Mouse (Mus musculus) lung, embryonic 15.5 days (tissue): ENCODE data around the gene Gm49403. TPM values are rescaled to one million over a fixed set of nuclear protein-coding genes. Genes with fewer than 3 reads are reported as not detected.
A peak's percentile ranks its signal among the peaks of the same experiment; 100 is the strongest.
"Not testable (repeated sequence)": the region's sequence is repeated elsewhere in the genome, so short reads cannot be mapped to it uniquely, and the experiment has no call there.

Source experiments
- ATAC-seq: fragments of 200-750 bp; cut with Nextera tagmentation; 2 replicates; pipeline ENCODE4 v1.8.0; 2017; ENCODE audit warnings: moderate number of reproducible peaks, borderline replicate concordance; ENCODE audit not compliant: low FRiP score, low TSS enrichment; ENCODE audit errors: extremely low read depth
- H3K27ac ChIP-seq: fragments of 300-500 bp; sonication (generic); 2 replicates; pipeline ENCODE4 v1.5.1; 2015; ENCODE audit warnings: moderate library complexity, mild to moderate bottlenecking, inconsistent platforms
- H3K27me3 ChIP-seq: fragments of 300-500 bp; sonication (generic); 2 replicates; pipeline ENCODE4 v1.6.1; 2015; ENCODE audit warnings: inconsistent platforms
- H3K36me3 ChIP-seq: fragments of 300-500 bp; sonication (generic); 2 replicates; pipeline ENCODE4 v1.6.1; 2015; ENCODE audit warnings: inconsistent platforms
- H3K4me1 ChIP-seq: fragments of 300-500 bp; sonication (generic); 2 replicates; pipeline ENCODE4 v1.6.1; 2015; ENCODE audit warnings: inconsistent platforms
- H3K4me2 ChIP-seq: fragments of 300-500 bp; sonication (generic); 2 replicates; pipeline ENCODE4 v1.6.1; 2015; ENCODE audit warnings: inconsistent platforms, mild to moderate bottlenecking, moderate library complexity
- H3K4me3 ChIP-seq: fragments of 300-500 bp; sonication (generic); 2 replicates; pipeline ENCODE4 v1.5.1; 2015; ENCODE audit warnings: mild to moderate bottlenecking, inconsistent platforms
- H3K9ac ChIP-seq: fragments of 300-500 bp; sonication (generic); 2 replicates; pipeline ENCODE4 v1.6.1; 2015; ENCODE audit warnings: inconsistent platforms
- H3K9me3 ChIP-seq: fragments of 300-500 bp; sonication (generic); 2 replicates; pipeline ENCODE4 v1.6.1; 2016; ENCODE audit warnings: inconsistent platforms
- WGBS: fragments of 180-500 bp; shearing (Covaris S2); methylation state at CpG from one replicate; pipeline ENCODE4 v1.1.7; 2015; 5-methylcytosine and 5-hydroxymethylcytosine counted together
- polyA plus RNA-seq: library from polyadenylated mRNA; unstranded; fragments of >200 nt; fragmentation: Nextera tagmentation; extraction: Ambion mirVana; gene quantifications from 2 replicates; pipeline ENCODE4 v1.2.1, GENCODE M21; 2015

Gene Gm49403
- polyA plus RNA-seq, 1 experiment from 2014 or later, result not detected

DNA sequence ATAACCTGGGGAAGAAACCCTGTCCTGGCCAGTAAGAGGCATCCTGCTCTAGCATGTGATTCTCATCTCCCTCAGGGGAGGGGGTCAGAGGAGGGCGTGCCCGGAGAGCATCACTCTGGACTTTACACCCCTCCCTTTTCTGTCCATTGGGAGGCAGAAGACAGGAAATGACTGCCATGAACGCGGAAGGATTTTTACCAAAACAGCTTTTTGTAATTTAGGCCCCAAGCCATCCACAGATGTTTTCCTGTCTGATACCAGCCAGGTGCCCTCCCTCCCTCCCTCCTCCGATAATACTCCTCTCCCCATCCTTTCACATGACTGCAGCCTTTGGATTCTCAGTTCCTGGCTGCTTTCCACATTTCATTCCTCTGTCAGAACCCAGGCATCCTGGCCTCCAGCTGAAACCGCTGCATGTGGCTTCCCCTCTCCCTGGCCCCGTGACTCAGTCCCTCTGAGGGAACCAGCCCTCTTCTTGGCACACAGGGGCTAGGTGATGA, 33.3 kb upstream of the Gm49403 start, which contains the start of gene Lrrn4cl:
Lrrn4cl (plus strand) TSS at position 367 of the 500 bp plus-strand sequence.
- peak; percentile 81 for ATAC-seq
- H3K9me3 ChIP-seq, result no peaks in the 10 kb centered on the region
- peaks cover 22% of the 10 kb centered on the region for H3K36me3 ChIP-seq
- no peak within 1 kb of the TSS; the same call in 1 of the 2 replicates for H3K27ac ChIP-seq
- 25% methylated on average over 7 of the region's 7 CpGs for WGBS
- no peak within 1 kb of the TSS for H3K9ac ChIP-seq
- H3K4me3 ChIP-seq, result no peak within 1 kb of the TSS
- peak within 1 kb of the TSS; percentile 28 for H3K4me2 ChIP-seq
- H3K4me1 ChIP-seq, result peaks cover 12% of the 10 kb centered on the region
- no peaks in the 10 kb centered on the region for H3K27me3 ChIP-seq

DNA sequence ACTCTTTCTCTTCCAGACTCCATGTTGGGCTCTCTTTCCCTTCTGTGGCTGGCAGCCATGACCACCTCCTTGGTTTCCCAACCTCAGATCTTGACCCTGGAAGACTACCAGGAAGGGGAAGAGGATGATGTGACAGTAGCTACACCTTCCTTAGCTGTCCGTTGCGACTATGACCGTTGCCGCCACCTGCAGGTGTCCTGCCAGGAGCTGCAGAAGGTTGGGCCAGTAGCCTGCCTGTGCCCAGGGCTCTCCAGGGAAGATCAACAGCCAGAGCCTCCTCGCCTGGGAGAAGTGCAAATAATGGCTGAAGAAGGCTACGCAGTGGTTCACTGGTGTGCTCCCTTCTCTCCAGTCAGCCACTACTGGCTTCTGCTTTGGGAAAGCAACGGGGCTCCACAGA, 32.1 kb upstream of the Gm49403 start:
- no peak for ATAC-seq
- 30% methylated on average over 7 of the region's 7 CpGs for WGBS
- H3K4me3 ChIP-seq, result no peak overlapping the region
- no peak overlapping the region for H3K9ac ChIP-seq
- H3K27ac ChIP-seq, result no peak overlapping the region
- no peak overlapping the region for H3K4me2 ChIP-seq
- peaks cover 12% of the 10 kb centered on the region for H3K36me3 ChIP-seq
- no peaks in the 10 kb centered on the region for H3K27me3 ChIP-seq
- no peaks in the 10 kb centered on the region for H3K9me3 ChIP-seq
- peaks cover 12% of the 10 kb centered on the region for H3K4me1 ChIP-seq

DNA sequence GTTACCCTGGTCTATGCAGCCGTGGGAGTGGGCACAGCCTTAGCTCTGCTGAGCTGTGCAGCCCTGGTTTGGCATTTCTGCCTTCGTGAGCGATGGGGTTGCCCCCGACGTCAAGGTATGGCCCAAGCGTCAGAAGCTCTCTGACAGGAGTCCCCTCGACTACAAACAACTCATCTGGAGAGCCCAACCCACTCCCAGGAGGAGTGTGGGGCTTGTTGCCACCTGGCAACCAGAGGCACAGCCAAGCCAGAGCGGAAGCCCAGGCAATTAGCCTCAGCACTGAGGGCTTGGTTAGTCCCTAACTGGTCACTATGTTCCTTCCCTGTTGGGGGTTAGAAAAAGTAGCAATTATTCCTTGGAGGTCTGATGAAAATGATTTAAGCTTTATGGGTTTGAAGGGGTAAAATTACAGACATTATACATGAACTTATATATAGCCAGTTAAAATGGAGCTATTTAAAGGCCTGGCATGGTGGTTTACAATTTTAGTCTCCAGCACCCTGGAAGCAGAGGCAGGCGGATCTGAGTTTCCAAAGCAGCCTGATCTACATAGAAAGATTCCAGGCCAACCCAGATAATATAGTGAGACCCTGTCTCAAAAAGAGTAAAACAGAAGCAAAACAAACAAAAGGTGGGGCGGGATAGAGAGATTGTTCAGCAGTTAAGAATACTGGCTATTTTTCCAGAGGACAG, 31.3 kb upstream of the Gm49403 start:
- peaks cover 12% of the 10 kb centered on the region for H3K4me1 ChIP-seq
- no peak for ATAC-seq
- no peak overlapping the region for H3K4me2 ChIP-seq
- 42% methylated on average over 10 of the region's 10 CpGs for WGBS
- H3K9ac ChIP-seq, result no peak overlapping the region
- no peaks in the 10 kb centered on the region for H3K9me3 ChIP-seq
- H3K27ac ChIP-seq, result no peak overlapping the region
- no peak overlapping the region for H3K4me3 ChIP-seq
- peaks cover 5% of the 10 kb centered on the region for H3K36me3 ChIP-seq
- H3K27me3 ChIP-seq, result no peaks in the 10 kb centered on the region

DNA sequence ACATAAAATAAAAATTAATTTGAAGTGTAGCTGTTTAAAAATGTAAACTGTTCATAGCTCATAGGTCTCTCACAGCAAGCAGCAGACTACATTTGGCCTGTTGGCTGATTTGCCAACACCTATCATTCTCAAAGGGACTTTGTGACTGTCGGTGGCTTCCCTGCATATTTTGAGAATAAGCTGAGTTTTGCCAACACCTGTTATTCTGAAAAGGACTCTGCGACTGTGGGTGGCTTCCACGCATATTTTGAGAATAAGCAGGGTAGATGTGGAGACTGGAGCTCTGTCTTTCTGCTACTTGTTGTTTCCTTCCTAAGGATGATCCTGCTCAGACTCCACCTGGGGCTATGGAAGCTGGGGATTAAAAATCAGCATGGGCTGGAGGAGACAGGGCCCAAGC, 30.6 kb upstream of the Gm49403 start:
- Histone ChIP-seq H3K27ac (no peak overlapping the region), H3K9ac (no peak overlapping the region), H3K9me3 (no peaks in the 10 kb centered on the region), H3K4me1 (peaks cover 12% of the 10 kb centered on the region), H3K36me3 (0 out of 2 replicates have a peak, but pooled peaks cover 4% of the 10 kb centered on the region), H3K27me3 (no peaks in the 10 kb centered on the region), H3K4me3 (no peak overlapping the region), H3K4me2 (no peak overlapping the region)
- ATAC-seq, result no peak
- 83% methylated on average over 3 of the region's 3 CpGs for WGBS

DNA sequence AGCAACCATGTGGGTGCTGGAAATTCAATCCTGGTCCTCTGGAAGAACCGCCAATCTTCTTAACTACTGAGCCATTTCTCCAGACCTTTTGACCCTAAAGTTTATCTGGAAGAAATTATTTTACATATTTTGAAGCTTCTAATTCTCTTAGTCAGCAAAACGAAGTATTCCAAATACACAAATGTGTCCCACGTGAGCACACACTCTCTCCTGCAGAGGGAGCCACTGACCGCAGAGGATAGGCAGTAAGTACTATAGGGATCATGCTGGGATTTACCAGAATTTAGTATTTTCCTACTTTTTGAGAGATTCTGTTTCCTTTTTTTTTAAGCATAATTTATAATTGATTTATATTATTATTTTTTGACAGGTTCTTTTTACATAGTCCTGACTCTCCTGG, 26.0 kb upstream of the Gm49403 start:
- H3K4me3 ChIP-seq, result no peak overlapping the region
- 34% methylated on average over 4 of the region's 4 CpGs for WGBS
- no peak overlapping the region for H3K4me2 ChIP-seq
- no peak for ATAC-seq
- no peaks in the 10 kb centered on the region for H3K27me3 ChIP-seq
- H3K4me1 ChIP-seq, result no peaks in the 10 kb centered on the region
- H3K9ac ChIP-seq, result no peak overlapping the region
- H3K27ac ChIP-seq, result no peak overlapping the region
- H3K36me3 ChIP-seq, result no peaks in the 10 kb centered on the region
- H3K9me3 ChIP-seq, result no peaks in the 10 kb centered on the region

DNA sequence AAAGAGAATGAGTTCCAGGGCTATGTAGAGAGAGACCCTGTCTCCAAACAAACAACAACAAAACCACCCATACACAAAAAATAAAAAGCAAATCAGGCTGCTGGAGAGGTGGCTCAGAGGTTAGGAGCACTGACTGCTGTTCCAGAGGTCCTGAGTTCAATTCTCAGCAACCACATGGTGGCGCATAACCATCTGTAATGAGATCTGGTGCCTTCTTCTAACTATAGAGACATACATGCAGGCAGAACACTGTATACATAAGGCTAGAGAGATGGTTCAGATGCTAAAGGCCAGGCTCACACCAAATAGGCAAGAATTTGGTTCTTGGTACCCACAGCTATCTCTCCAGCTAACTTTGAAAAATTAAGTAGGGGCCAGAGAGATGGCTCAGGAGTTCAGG, 24.7 kb upstream of the Gm49403 start:
- H3K4me3 ChIP-seq, result no peak overlapping the region
- H3K4me1 ChIP-seq, result no peaks in the 10 kb centered on the region
- no peak for ATAC-seq
- H3K27me3 ChIP-seq, result no peaks in the 10 kb centered on the region
- no peak overlapping the region for H3K9ac ChIP-seq
- H3K36me3 ChIP-seq, result no peaks in the 10 kb centered on the region
- no peak overlapping the region for H3K27ac ChIP-seq
- no peaks in the 10 kb centered on the region for H3K9me3 ChIP-seq
- H3K4me2 ChIP-seq, result no peak overlapping the region
- 13% methylated on average over 1 of the region's 1 CpGs for WGBS

DNA sequence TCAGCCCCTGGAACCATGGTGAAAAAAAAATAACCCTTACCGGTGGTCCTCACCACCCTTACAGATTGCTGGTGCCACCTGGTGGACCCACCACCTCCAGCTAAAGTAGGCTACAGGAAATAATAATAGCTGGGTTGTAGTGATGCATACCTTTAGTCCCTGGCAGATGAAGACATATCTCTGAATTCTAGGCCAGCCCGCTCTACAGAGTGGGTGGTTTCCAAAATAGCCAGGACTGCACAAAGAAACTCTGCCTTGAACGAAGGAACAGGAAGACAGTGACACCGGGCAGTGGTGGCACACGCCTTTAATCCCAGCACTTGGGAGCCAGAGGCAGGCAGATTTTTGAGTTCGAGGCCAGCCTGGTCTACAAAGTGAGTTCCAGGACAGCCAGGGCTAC, 19.5 kb upstream of the Gm49403 start:
- no peak overlapping the region for H3K4me3 ChIP-seq
- WGBS, result 79% methylated on average over 6 of the region's 6 CpGs
- no peaks in the 10 kb centered on the region for H3K9me3 ChIP-seq
- no peaks in the 10 kb centered on the region for H3K27me3 ChIP-seq
- no peak for ATAC-seq
- no peak overlapping the region for H3K9ac ChIP-seq
- no peaks in the 10 kb centered on the region for H3K4me1 ChIP-seq
- no peak overlapping the region for H3K4me2 ChIP-seq
- no peaks in the 10 kb centered on the region for H3K36me3 ChIP-seq
- no peak overlapping the region for H3K27ac ChIP-seq

DNA sequence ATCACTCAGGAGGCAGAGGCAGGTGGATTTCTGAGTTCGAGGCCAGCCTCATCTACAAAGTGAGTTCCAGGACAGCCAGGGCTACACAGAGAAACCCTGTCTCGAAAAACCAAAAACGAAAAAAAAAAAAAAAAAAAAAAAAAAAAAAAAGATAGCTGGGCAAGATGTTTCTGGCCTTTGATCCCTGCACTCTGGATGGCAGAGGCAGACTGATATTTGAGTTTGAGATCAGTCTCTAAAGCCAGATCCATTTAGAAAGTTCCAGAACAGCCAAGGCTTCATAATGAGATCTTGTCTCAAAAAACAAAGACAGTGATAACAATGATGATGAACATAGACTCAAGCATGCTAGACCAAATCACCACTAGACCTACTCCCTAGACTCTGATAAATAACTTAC, 13.3 kb upstream of the Gm49403 start:
- Histone ChIP-seq H3K27ac (0 out of 2 replicates have a peak overlapping the region, but pooled peaks have one; percentile 59), H3K4me1 (peaks cover 13% of the 10 kb centered on the region), H3K4me3 (peak overlapping the region; percentile 67; the same call in 1 of the 2 replicates), H3K4me2 (peak overlapping the region; percentile 71), H3K36me3 (peaks cover 23% of the 10 kb centered on the region)
- not testable (repeated sequence) for H3K27me3 ChIP-seq, H3K9me3 ChIP-seq, H3K9ac ChIP-seq, ATAC-seq
- 72% methylated on average over 3 of the region's 3 CpGs for WGBS

DNA sequence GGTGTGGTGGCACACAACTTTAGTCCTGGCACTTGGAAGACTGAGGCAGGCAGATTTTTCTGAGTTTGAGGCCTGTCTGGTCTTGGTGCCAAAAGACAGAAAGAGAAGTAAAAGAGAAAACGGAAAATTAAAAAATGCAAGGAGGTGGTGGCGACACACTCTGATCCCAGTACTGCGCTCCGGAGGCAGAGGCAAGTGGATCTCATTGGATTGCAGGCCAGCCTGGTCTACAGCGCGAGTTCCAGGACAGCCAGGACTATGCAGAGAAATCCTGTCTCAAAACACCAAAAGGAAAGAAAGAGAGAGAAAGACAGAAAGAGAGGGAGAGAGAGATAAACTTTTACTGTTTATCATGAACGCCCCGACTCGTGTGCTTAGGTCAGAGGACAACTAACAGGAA, 12.9 kb upstream of the Gm49403 start:
- Histone ChIP-seq H3K4me3 (peak overlapping the region; percentile 67), H3K27me3 (no peaks in the 10 kb centered on the region), H3K9me3 (no peaks in the 10 kb centered on the region), H3K36me3 (peaks cover 28% of the 10 kb centered on the region), H3K4me2 (peak overlapping the region; percentile 71), H3K9ac (peak overlapping the region; percentile 58), H3K4me1 (peaks cover 13% of the 10 kb centered on the region), H3K27ac (peak overlapping the region; percentile 59)
- peak; percentile 17; the same call in 1 of the 2 replicates for ATAC-seq
- WGBS, result 36% methylated on average over 9 of the region's 9 CpGs

DNA sequence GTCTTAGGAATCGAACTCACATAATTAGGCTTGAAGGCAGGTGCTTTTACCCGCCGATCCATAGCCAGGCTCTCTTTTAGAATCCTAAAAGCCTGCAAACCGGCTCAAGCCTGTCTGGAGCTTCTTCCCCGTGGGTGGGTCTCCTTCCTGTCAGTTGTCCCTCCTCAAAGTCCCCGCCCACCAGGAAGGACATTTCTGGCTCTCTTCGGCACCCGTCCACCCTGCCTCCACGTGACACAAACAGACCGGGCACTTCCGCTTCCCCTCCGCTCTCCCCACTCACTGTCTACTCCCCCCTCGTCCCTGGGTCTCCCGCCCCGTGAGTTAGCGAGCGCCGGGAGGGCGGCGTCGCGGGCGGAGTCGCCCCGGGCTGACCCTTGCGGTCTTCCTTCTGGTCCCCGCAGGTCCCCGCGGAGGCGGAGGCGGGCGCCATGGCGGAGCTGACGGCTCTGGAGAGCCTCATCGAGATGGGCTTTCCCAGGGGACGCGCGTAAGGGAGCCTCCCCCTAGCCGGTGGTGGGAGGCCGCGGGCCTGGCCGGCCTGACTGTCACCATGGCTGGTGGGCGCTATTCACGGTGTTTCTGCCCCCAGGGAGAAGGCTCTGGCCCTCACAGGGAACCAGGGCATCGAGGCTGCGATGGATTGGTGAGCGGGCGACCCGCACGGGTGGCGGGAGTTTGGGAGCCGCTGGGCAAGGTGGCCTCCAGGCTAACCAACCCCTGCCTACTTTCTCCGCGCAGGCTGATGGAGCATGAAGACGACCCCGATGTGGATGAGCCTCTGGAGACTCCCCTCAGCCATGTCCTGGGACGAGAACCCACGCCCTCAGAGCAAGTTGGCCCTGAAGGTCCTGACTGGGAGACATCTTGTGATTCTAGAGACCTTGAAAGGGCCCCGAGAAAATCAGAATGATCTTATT, 12.2 kb upstream of the Gm49403 start, which contains the start of gene Ubxn1:
Ubxn1 (plus strand) TSS at position 230 of the 920 bp plus-strand sequence.
- Histone ChIP-seq H3K4me1 (peaks cover 13% of the 10 kb centered on the region), H3K4me3 (peak within 1 kb of the TSS; percentile 67)
- 1% methylated on average over 55 of the region's 59 CpGs for whole genome bisulfite sequencing

DNA sequence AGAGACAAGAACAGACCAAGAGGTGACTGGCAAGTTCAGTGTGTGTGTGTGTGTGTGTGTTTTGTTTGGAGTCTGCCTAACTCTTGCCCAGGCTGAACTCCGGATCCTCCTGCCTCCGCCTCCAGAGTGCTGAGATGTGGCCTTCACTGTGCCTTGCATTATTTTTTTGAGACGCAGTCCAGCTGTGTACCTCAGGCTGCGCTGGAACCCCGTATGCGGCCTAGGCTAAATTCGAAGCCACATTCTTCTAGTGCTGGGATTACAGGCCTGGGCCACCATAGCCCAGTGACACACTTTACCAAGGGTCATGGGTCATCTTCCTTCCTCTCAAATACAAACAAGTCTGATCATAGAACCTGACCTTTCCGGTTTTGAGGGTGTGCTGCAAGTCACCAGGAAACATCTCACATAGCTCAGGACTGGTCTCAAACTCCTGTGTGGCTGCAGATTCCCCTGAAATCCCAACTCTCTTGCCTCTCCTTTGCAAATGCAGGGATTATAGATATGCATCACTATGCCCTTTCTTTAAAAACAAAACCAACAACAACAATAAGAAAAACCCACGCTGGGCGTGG, 11.4 kb upstream of the Gm49403 start:
- Histone ChIP-seq H3K27ac (no peak overlapping the region), H3K4me2 (peak overlapping the region; percentile 71), H3K9me3 (no peaks in the 10 kb centered on the region), H3K36me3 (peaks cover 41% of the 10 kb centered on the region), H3K4me1 (peaks cover 13% of the 10 kb centered on the region), H3K27me3 (no peaks in the 10 kb centered on the region), H3K9ac (peak overlapping the region; percentile 87), H3K4me3 (peak overlapping the region; percentile 67)
- ATAC-seq, result no peak
- WGBS, result 58% methylated on average over 10 of the region's 10 CpGs

More for the DNA sequence above, 12.2 kb upstream of the Gm49403 start, which contains the start of gene Ubxn1:
- peak; percentile 97 for ATAC-seq
- Histone ChIP-seq H3K27me3 (no peaks in the 10 kb centered on the region), H3K9me3 (no peaks in the 10 kb centered on the region), H3K9ac (peak within 1 kb of the TSS; percentile 87), H3K27ac (peak within 1 kb of the TSS; percentile 59), H3K36me3 (peaks cover 34% of the 10 kb centered on the region), H3K4me2 (peak within 1 kb of the TSS; percentile 71)
